Mouse (Mus musculus): ENCODE results near the gene Tank.

DNA sequence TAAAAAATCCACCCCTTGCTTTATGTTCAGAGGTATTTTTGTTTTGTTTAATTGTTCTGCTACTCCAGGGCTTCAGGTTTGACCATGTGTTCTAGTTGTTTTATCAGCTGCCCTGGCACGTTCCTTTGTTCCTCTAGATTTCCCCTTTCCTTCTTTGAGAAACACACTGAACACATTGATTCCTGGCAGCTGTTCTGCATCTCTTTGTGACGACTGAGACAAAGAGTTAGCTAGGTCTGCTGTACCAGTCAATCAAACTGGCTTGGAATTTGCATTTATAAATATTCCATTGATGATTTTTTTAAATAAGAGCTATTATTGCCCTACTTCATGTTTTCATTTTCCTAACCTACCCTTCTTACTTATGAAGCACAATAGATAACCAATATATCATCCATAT is 39.0 kb upstream of the Tank start:
- no peak for TF ChIP-seq CTCF (IDR thresholded peaks at IDR 0.05; ENCODE audit: low read depth)
- TF ChIP-seq EP300 (IDR thresholded peaks at IDR 0.05; ENCODE audit: low read depth): no peak

All from liver, embryonic 14.5 days (tissue).